ENCODE assay signal across 15 mouse cellular contexts in genomic region chr5:132332521-132332920, GRCm38 (mm10).
"Had no signal": no experiment of that assay in that cellular context is flagged by ENCODE, and none has a peak within 500 bp of the region (broad histone marks: within the 10 kb centered on the region; RNA-seq: fewer than 3 reads in every experiment).

No protein-coding gene starts in this region.

- H3K4me2 ChIP-seq: limb, embryonic 13.5 days; liver, embryonic 12.5 days; liver, embryonic 15.5 days; midbrain, embryonic 12.5 days had no signal

- H3K9me3 ChIP-seq: limb, embryonic 10.5 days; limb, embryonic 13.5 days; liver, embryonic 12.5 days; liver, embryonic 15.5 days; midbrain, embryonic 12.5 days had no signal

- H3K9ac ChIP-seq: limb, embryonic 13.5 days; liver, embryonic 12.5 days; liver, embryonic 15.5 days; midbrain, embryonic 12.5 days had no signal

- DNase-seq: kidney, postnatal 25 days; layer of hippocampus, adult 9-11 months; liver; lung, adult 18-20 months; lung, postnatal 14 days; lung, postnatal 4 days; thymus, adult 18-20 months; thymus, postnatal 36 days had no signal

- H3K4me3 ChIP-seq: layer of hippocampus, adult 2 months; limb, embryonic 10.5 days; limb, embryonic 13.5 days; liver, embryonic 12.5 days; liver, embryonic 15.5 days; midbrain, embryonic 12.5 days had no signal

- ATAC-seq: liver, embryonic 12.5 days had no signal

- H3K27ac ChIP-seq: kidney, postnatal 0 days; layer of hippocampus, adult 2 months; limb, embryonic 10.5 days; limb, embryonic 13.5 days; liver, embryonic 12.5 days; liver, embryonic 15.5 days; midbrain, embryonic 12.5 days had no signal

- H3K27me3 ChIP-seq: limb, embryonic 13.5 days; liver, embryonic 12.5 days; liver, embryonic 15.5 days; midbrain, embryonic 12.5 days had no signal

- H3K4me1 ChIP-seq: liver, embryonic 12.5 days had no signal

- H3K36me3 ChIP-seq: limb, embryonic 10.5 days; limb, embryonic 13.5 days; liver, embryonic 12.5 days; liver, embryonic 15.5 days; midbrain, embryonic 12.5 days had no signal
